Mouse (Mus musculus): ENCODE measurements around the gene Gm3591. TPM values are rescaled to one million over a fixed set of nuclear protein-coding genes. Genes with fewer than 3 reads are reported as not detected.
"Not testable (repeated sequence)": the region's sequence is repeated elsewhere in the genome, so short reads cannot be mapped to it uniquely, and the experiment has no call there.

The Gm3591 gene
- not detected in 2 replicates for polyA plus RNA-seq (2012; rRNA removed)

- DNase-seq (ENCODE audit: low read depth, low spot score): not testable (repeated sequence)
- WGBS: no CpG with 5 or more reads among the region's 2 CpGs
Observed at GRCm38 (mm10) chr14:6412382-6412781, at the start of gene Gm3591. Gm3591 (minus strand) TSS chr14:6412482.

- no CpG with 5 or more reads among the region's 4 CpGs for WGBS
- not testable (repeated sequence) for DNase-seq (ENCODE audit: low read depth, low spot score)
Observed at GRCm38 (mm10) chr14:6444511-6444910, 32.2 kb upstream of the Gm3591 start, which contains the start of gene Gm3594. Gm3594 (minus strand) TSS chr14:6444611.

GRCm38 (mm10) chr14:6440774-6441173 is 28.5 kb upstream of the Gm3591 start:
- not testable (repeated sequence) for DNase-seq (ENCODE audit: low read depth, low spot score)
- 82% methylated on average over 3 of the region's 4 CpGs for WGBS

GRCm38 (mm10) chr14:6440206-6440605 is 27.9 kb upstream of the Gm3591 start:
- WGBS: 72% methylated on average over 2 of the region's 5 CpGs
- DNase-seq (ENCODE audit: low read depth, low spot score): not testable (repeated sequence)

- whole genome bisulfite sequencing: 8% methylated on average over 36 of the region's 42 CpGs
- not testable (repeated sequence) for DNase-seq (ENCODE audit: low read depth, low spot score)
Observed at GRCm38 (mm10) chr14:6426766-6427165, 14.5 kb upstream of the Gm3591 start.

- DNase-seq (ENCODE audit: low read depth, low spot score): not testable (repeated sequence)
- 28% methylated on average over 22 of the region's 22 CpGs for WGBS
Observed at GRCm38 (mm10) chr14:6426353-6426752, 14.1 kb upstream of the Gm3591 start.

- WGBS: 76% methylated on average over 2 of the region's 4 CpGs
- not testable (repeated sequence) for DNase-seq (ENCODE audit: low read depth, low spot score)
Observed at GRCm38 (mm10) chr14:6390219-6390618, 22.1 kb downstream of the Gm3591 start, which contains the start of gene Gm16440. Gm16440 (minus strand) TSS chr14:6390319.

Other genes starting within 250 kb of the Gm3591 start
- gene Gm21560, start 193.2 kb downstream of the Gm3591 start, polyA plus RNA-seq (2012; rRNA removed): not detected in 2 replicates
- gene Gm3411, start 125.2 kb downstream of the Gm3591 start, polyA plus RNA-seq (2012; rRNA removed): 1.4 TPM in 1 of 2 replicates, not detected in the other
- gene Gm21103, start 107.6 kb downstream of the Gm3591 start, polyA plus RNA-seq (2012; rRNA removed): not detected in 2 replicates
- not detected in 2 replicates for gene Gm3618, start 68.8 kb downstream of the Gm3591 start, polyA plus RNA-seq (2012; rRNA removed)
- gene Gm16440, start 22.2 kb downstream of the Gm3591 start, polyA plus RNA-seq (2012; rRNA removed): not detected in 2 replicates
- gene Gm3594, start 32.1 kb upstream of the Gm3591 start, polyA plus RNA-seq (2012; rRNA removed): not detected in 2 replicates
- gene Gm8356, start 124.8 kb upstream of the Gm3591 start, polyA plus RNA-seq (2012; rRNA removed): not detected in 2 replicates
- gene Gm3629, start 178.1 kb upstream of the Gm3591 start, polyA plus RNA-seq (2012; rRNA removed): 0.22 TPM in 1 of 2 replicates, not detected in the other
- not detected in 2 replicates for gene Gm3460, start 209.9 kb upstream of the Gm3591 start, polyA plus RNA-seq (2012; rRNA removed)